Mouse (Mus musculus): ENCODE results near the gene Col6a4. TPM values are rescaled to one million over a fixed set of nuclear protein-coding genes. Genes with fewer than 3 reads are reported as not detected.

The Col6a4 gene
- total and polyA plus RNA-seq, 2 experiments from 2014 or later: 0.01 TPM; not detected in 1

GRCm38 (mm10) chr9:106130250-106130649 lies 33.7 kb upstream of the Col6a4 start:
- H3K4me2 ChIP-seq (ENCODE audit: low read depth, low read length): no peak overlapping the region
- H3K9me3 ChIP-seq (replicated peaks; ENCODE audit: control insufficient read depth, low read length): no peaks in the 10 kb centered on the region
- DNase-seq (ENCODE audit: low spot score) (no peak), ATAC-seq (ENCODE audit: insufficient read depth, low read depth) (no peak)
- WGBS: 72% methylated on average over 7 of the region's 7 CpGs
- no peak for TF ChIP-seq CTCF (IDR thresholded peaks at IDR 0.05; ENCODE audit: low read depth)
- no peak for TF ChIP-seq EP300 (IDR thresholded peaks at IDR 0.05; ENCODE audit: low read depth)
- no peak overlapping the region for H3K9ac ChIP-seq (replicated peaks; ENCODE audit: low read depth, low read length)
- no peaks in the 10 kb centered on the region for H3K36me3 ChIP-seq (replicated peaks; ENCODE audit: control insufficient read depth, insufficient read depth, low read length)
- no peaks in the 10 kb centered on the region for H3K4me1 ChIP-seq (ENCODE audit: control insufficient read depth, insufficient read depth)
- H3K4me3 ChIP-seq (ENCODE audit: low read depth, low read length): no peak overlapping the region
- H3K27ac ChIP-seq (ENCODE audit: low read depth): no peak overlapping the region
- H3K27me3 ChIP-seq (ENCODE audit: control insufficient read depth, insufficient read depth, low read length): no peaks in the 10 kb centered on the region

- DNase-seq (ENCODE audit: low spot score): no peak
- Histone ChIP-seq H3K36me3 (replicated peaks; ENCODE audit: control insufficient read depth, insufficient read depth, low read length) (no peaks in the 10 kb centered on the region), H3K9ac (replicated peaks; ENCODE audit: low read depth, low read length) (no peak overlapping the region), H3K4me1 (ENCODE audit: control insufficient read depth, insufficient read depth) (no peaks in the 10 kb centered on the region), H3K27me3 (ENCODE audit: control insufficient read depth, insufficient read depth, low read length) (no peaks in the 10 kb centered on the region), H3K4me3 (ENCODE audit: low read depth, low read length) (no peak overlapping the region), H3K4me2 (ENCODE audit: low read depth, low read length) (no peak overlapping the region), H3K27ac (ENCODE audit: low read depth) (no peak overlapping the region), H3K9me3 (replicated peaks; ENCODE audit: control insufficient read depth, low read length) (no peaks in the 10 kb centered on the region)
- TF ChIP-seq EP300 (IDR thresholded peaks at IDR 0.05; ENCODE audit: low read depth) (no peak), CTCF (IDR thresholded peaks at IDR 0.05; ENCODE audit: low read depth) (no peak)
- no peak for ATAC-seq (ENCODE audit: insufficient read depth, low read depth)
- WGBS: 50% methylated on average over 2 of the region's 2 CpGs
Observed at GRCm38 (mm10) chr9:106129072-106129471, 32.5 kb upstream of the Col6a4 start.

GRCm38 (mm10) chr9:106126786-106127251 lies 30.2 kb upstream of the Col6a4 start:
- 43% methylated on average over 2 of the region's 2 CpGs for WGBS
- Histone ChIP-seq H3K4me1 (ENCODE audit: control insufficient read depth, insufficient read depth) (no peaks in the 10 kb centered on the region), H3K27me3 (ENCODE audit: control insufficient read depth, insufficient read depth, low read length) (no peaks in the 10 kb centered on the region), H3K36me3 (replicated peaks; ENCODE audit: control insufficient read depth, insufficient read depth, low read length) (no peaks in the 10 kb centered on the region), H3K9me3 (replicated peaks; ENCODE audit: control insufficient read depth, low read length) (no peaks in the 10 kb centered on the region), H3K4me2 (ENCODE audit: low read depth, low read length) (no peak overlapping the region), H3K27ac (ENCODE audit: low read depth) (no peak overlapping the region), H3K4me3 (ENCODE audit: low read depth, low read length) (no peak overlapping the region), H3K9ac (replicated peaks; ENCODE audit: low read depth, low read length) (no peak overlapping the region)
- TF ChIP-seq EP300 (IDR thresholded peaks at IDR 0.05; ENCODE audit: low read depth) (no peak), CTCF (IDR thresholded peaks at IDR 0.05; ENCODE audit: low read depth) (no peak)
- no peak for ATAC-seq (ENCODE audit: insufficient read depth, low read depth)
- DNase-seq (ENCODE audit: low spot score): no peak

GRCm38 (mm10) chr9:106123599-106123998 lies 27.0 kb upstream of the Col6a4 start:
- H3K9me3 ChIP-seq (replicated peaks; ENCODE audit: control insufficient read depth, low read length): no peaks in the 10 kb centered on the region
- WGBS: 42% methylated on average over 4 of the region's 4 CpGs
- H3K9ac ChIP-seq (replicated peaks; ENCODE audit: low read depth, low read length): no peak overlapping the region
- no peak overlapping the region for H3K4me3 ChIP-seq (ENCODE audit: low read depth, low read length)
- ATAC-seq (ENCODE audit: insufficient read depth, low read depth): no peak
- no peak for DNase-seq (ENCODE audit: low spot score)
- no peak overlapping the region for H3K27ac ChIP-seq (ENCODE audit: low read depth)
- TF ChIP-seq CTCF (IDR thresholded peaks at IDR 0.05; ENCODE audit: low read depth) (peak; percentile 58), EP300 (IDR thresholded peaks at IDR 0.05; ENCODE audit: low read depth) (no peak)
- H3K27me3 ChIP-seq (ENCODE audit: control insufficient read depth, insufficient read depth, low read length): no peaks in the 10 kb centered on the region
- H3K36me3 ChIP-seq (replicated peaks; ENCODE audit: control insufficient read depth, insufficient read depth, low read length): no peaks in the 10 kb centered on the region
- H3K4me2 ChIP-seq (ENCODE audit: low read depth, low read length): no peak overlapping the region
- H3K4me1 ChIP-seq (ENCODE audit: control insufficient read depth, insufficient read depth): no peaks in the 10 kb centered on the region

- H3K9me3 ChIP-seq (replicated peaks; ENCODE audit: control insufficient read depth, low read length): no peaks in the 10 kb centered on the region
- WGBS: 72% methylated on average over 9 of the region's 9 CpGs
- TF ChIP-seq EP300 (IDR thresholded peaks at IDR 0.05; ENCODE audit: low read depth) (no peak), CTCF (IDR thresholded peaks at IDR 0.05; ENCODE audit: low read depth) (no peak)
- H3K9ac ChIP-seq (replicated peaks; ENCODE audit: low read depth, low read length): no peak overlapping the region
- no peaks in the 10 kb centered on the region for H3K4me1 ChIP-seq (ENCODE audit: control insufficient read depth, insufficient read depth)
- no peak overlapping the region for H3K4me2 ChIP-seq (ENCODE audit: low read depth, low read length)
- no peaks in the 10 kb centered on the region for H3K27me3 ChIP-seq (ENCODE audit: control insufficient read depth, insufficient read depth, low read length)
- DNase-seq (ENCODE audit: low spot score) (no peak), ATAC-seq (ENCODE audit: insufficient read depth, low read depth) (no peak)
- no peak overlapping the region for H3K27ac ChIP-seq (ENCODE audit: low read depth)
- no peaks in the 10 kb centered on the region for H3K36me3 ChIP-seq (replicated peaks; ENCODE audit: control insufficient read depth, insufficient read depth, low read length)
- no peak overlapping the region for H3K4me3 ChIP-seq (ENCODE audit: low read depth, low read length)
Observed at GRCm38 (mm10) chr9:106119075-106119474, 22.5 kb upstream of the Col6a4 start.

GRCm38 (mm10) chr9:106115801-106116424 lies 19.3 kb upstream of the Col6a4 start:
- H3K4me1 ChIP-seq (ENCODE audit: control insufficient read depth, insufficient read depth): no peaks in the 10 kb centered on the region
- ATAC-seq (ENCODE audit: insufficient read depth, low read depth) (no peak), DNase-seq (ENCODE audit: low spot score) (no peak)
- 33% methylated on average over 13 of the region's 13 CpGs for WGBS
- H3K4me2 ChIP-seq (ENCODE audit: low read depth, low read length): no peak overlapping the region
- no peaks in the 10 kb centered on the region for H3K27me3 ChIP-seq (ENCODE audit: control insufficient read depth, insufficient read depth, low read length)
- 0 out of 2 replicates have a peak, but pooled peaks cover 4% of the 10 kb centered on the region for H3K9me3 ChIP-seq (replicated peaks; ENCODE audit: control insufficient read depth, low read length)
- H3K9ac ChIP-seq (replicated peaks; ENCODE audit: low read depth, low read length): no peak overlapping the region
- no peak for TF ChIP-seq EP300 (IDR thresholded peaks at IDR 0.05; ENCODE audit: low read depth)
- TF ChIP-seq CTCF (IDR thresholded peaks at IDR 0.05; ENCODE audit: low read depth): no peak
- no peaks in the 10 kb centered on the region for H3K36me3 ChIP-seq (replicated peaks; ENCODE audit: control insufficient read depth, insufficient read depth, low read length)
- no peak overlapping the region for H3K27ac ChIP-seq (ENCODE audit: low read depth)
- no peak overlapping the region for H3K4me3 ChIP-seq (ENCODE audit: low read depth, low read length)

Data from heart, postnatal 0 days (tissue).